Mouse (Mus musculus) embryo, embryonic 10 days (tissue): ENCODE results near the gene Atn1.

Experiments
- DNase-seq: peaks from one replicate; pipeline ENCODE4 v3.0.0-alpha.2; 2015; ENCODE audit warnings: low spot score

The Atn1 gene

GRCm38 (mm10) chr6:124711824-124712782 lies 44.2 kb downstream of the Atn1 start, which contains the start of the genes Emg1 and Phb2:
TSS of gene Emg1 (minus strand) at chr6:124712178.
TSS of gene Phb2 (plus strand) at chr6:124712336.
- DNase-seq, result peak; percentile 98

GRCm38 (mm10) chr6:124708289-124708889 lies 47.9 kb downstream of the Atn1 start:
- no peak for DNase-seq

GRCm38 (mm10) chr6:124706061-124706627 lies 50.2 kb downstream of the Atn1 start:
- no peak for DNase-seq

GRCm38 (mm10) chr6:124704417-124704816 lies 51.9 kb downstream of the Atn1 start:
- no peak for DNase-seq

- DNase-seq, result no peak
Measured at GRCm38 (mm10) chr6:124703789-124704188, 52.5 kb downstream of the Atn1 start.

GRCm38 (mm10) chr6:124702784-124703103 lies 53.6 kb downstream of the Atn1 start:
- peak; percentile 82 for DNase-seq

GRCm38 (mm10) chr6:124702102-124702783 lies 54.1 kb downstream of the Atn1 start:
- DNase-seq, result no peak

DNA sequence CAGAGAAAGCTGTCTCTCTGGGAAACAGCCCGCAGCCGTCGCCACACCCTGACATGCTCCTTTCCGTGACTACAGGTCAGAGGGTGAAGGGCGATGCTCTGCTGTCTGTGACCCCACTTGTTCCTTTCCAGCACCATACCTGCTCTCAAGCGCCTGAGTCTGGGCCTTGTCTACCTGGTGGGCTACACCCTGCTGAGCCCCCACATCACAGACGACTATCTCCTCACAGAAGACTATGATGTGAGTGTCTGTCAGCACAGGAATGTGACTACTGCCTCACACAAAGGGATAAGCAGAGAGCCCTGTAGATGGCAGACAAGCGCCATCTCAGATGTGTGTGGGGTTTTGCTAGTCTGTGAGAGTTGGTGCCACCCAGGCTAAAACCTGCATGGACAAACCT lies 55.0 kb downstream of the Atn1 start:
- no peak for DNase-seq

GRCm38 (mm10) chr6:124699962-124700610 lies 56.2 kb downstream of the Atn1 start:
- no peak for DNase-seq

DNA sequence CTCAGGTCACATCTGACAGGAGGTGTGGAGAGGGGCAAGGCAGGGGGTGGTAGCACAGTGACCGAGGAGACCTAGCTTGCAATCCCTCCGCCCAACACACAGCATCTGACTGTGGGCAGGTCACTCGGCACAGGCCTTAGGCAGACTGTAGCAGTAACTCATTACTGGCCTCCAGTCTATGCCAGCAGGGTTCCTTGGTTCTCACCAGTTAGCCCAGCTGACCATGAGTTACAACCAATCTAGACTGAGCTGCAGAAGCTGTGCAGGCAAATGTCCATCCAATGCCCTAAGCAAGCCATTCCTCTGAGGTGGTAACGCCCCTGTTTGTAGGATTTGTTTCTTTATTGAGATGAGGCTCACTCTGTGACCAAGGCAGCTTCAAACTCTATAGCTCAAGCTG lies 57.0 kb downstream of the Atn1 start:
- DNase-seq, result no peak

DNA sequence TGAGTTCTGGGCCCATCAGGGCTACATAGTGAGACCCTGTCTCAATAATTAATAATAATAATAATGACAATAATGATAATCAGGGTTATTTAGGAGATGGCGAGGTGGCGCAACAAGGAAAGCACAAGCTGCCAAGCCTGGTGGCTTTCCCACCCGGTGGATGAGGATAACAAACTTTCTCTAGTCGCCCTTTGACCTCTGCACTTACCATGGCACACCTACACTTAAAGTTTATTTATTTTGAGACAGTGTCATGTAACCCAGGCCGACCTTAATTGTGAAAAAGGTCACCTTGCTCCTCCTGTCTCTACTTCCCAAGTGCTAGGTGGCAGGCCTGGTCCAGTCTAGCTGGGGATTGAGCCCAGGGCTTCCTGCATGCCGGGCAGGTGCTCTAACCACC lies 57.6 kb downstream of the Atn1 start:
- no peak for DNase-seq

DNA sequence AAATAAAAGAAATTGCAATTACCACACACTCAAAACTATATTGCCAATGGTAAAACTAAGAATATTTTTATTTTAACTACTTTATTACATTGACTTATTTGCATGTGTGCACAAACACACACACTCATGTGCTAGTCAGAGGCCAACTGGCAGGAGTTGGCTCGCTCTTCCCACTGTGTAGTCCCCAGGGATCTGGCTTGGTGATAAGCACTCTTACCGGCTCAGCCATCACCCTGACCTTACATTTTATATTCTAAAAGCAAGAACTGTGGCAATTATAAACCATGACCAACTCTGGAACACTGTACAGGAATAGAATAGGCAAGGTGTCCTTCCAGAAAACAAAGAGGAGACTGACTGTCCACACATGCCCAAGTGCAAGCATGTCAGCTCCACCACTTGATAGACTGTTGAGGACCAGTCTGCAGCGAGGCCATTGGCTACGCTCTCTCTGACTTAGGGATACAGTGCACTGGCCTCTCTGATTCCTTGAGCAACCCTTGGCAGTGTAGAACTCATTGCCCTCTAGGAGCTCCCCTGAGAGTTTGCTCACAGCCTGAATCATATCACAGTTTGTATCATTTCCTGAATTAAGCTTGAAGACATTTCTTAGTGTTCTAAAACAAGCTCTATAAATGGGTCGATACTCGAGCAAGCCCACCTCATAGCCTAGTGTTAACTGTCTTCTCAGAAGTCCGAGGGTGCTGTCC lies 59.7 kb downstream of the Atn1 start:
- no peak for DNase-seq

DNA sequence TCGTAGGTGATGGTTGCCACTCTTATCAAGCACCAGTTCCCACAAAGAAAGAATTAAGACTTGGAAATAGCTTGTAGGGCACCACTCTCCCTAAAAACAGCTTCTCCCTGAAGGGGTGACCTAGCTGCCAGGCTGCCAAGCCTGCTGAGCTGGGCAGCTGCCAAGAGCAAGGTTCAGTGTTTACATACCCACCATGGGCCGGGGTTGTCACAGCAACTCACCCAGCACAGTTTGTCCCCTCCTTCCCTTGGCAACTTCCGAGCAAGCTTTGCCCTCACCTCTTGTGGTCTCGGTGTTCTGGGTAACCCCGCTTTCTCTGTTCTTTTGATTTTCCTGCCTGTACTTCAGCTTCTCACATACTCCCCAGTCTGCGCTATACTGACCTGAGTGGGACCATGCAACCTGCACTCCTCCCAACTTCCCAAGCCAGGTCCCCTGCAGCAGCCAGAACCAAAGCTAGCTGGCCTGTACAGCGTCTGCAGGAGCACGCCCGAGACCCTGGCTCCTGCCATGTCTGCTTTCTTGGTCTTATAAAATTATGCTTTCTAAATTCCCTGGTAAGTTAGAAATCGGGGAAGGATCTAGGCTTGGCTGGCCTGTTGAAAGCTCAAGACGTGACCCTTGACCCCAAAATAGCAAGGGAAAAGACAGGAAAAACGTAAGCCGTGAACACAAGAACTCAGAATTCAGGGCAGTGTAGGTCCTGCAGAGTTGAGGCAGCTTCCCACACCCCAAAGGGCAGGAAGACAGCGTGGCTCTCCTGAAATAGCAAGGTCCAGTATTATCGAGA lies 62.0 kb downstream of the Atn1 start:
- DNase-seq, result no peak

DNA sequence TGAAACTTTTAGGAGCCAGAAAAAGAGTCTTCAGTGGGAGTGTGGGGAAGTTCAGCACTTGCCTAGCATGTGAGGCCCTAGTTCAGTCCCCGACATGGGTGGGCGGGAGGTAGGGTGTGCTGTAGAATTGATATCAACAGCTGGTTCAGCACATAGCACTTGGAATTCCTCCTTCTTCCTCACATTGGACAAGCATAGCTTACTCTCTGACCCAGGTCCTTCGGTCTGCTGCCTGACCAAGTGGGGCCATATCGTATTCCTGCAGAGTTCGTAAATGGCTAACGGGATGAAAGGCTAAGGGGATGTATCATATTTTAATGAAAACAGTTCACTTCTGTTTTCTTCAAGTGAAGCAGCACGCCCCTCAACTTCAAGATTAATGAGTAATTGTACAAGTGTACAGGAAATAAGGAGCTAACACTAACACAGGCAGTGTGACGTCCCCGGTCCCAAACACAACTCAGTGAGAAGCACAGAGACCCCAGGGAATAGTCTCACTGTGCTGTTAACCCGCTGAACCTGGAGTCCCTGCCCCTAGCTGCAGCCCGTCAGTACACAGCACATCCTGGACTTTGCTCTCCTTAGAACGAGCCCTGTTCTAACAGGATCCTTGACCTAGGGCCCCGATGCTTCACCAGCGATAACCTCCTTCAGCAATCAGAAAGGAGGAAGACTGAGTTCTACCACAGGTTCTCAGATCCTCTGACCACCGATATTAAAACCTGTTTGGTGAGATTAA lies 62.9 kb downstream of the Atn1 start:
- DNase-seq, result no peak
